Mouse (Mus musculus) hindbrain, postnatal 0 days (tissue): ENCODE results near the gene Med7. TPM values are rescaled to one million over a fixed set of nuclear protein-coding genes. Genes with fewer than 3 reads are reported as not detected.

ENCODE experiments used
- ATAC-seq: fragments of 200-750 bp; cut with Nextera tagmentation; 2 replicates; pipeline ENCODE4 v1.8.0; 2017; ENCODE audit warnings: mild to moderate bottlenecking, moderate TSS enrichment, moderate library complexity
- DNase-seq: peaks from one replicate; pipeline ENCODE4 v3.0.0-alpha.2; 2015; ENCODE audit warnings: low spot score
- H3K27ac ChIP-seq: fragments of 300-500 bp; sonication (generic); 2 replicates; pipeline ENCODE4 v1.5.1; 2014; ENCODE audit warnings: mild to moderate bottlenecking
- H3K27me3 ChIP-seq: fragments of 300-500 bp; sonication (generic); 2 replicates; pipeline ENCODE4 v1.6.1; 2014; ENCODE audit warnings: low read length, mixed read lengths; ENCODE audit not compliant: insufficient read depth
- H3K36me3 ChIP-seq: fragments of 300-500 bp; sonication (generic); 2 replicates; pipeline ENCODE4 v1.6.1; 2014; ENCODE audit warnings: low read length, mixed read lengths; ENCODE audit not compliant: insufficient read depth
- H3K4me1 ChIP-seq: fragments of 300-500 bp; sonication (generic); 2 replicates; pipeline ENCODE4 v1.6.1; 2014; ENCODE audit warnings: antibody characterized with exemption, low read length, mixed read lengths; ENCODE audit not compliant: insufficient read depth
- H3K4me2 ChIP-seq: fragments of 300-500 bp; sonication (generic); 2 replicates; pipeline ENCODE4 v1.6.1; 2014; ENCODE audit warnings: low read depth, mild to moderate bottlenecking, low read length, moderate library complexity, mixed read lengths
- H3K4me3 ChIP-seq: fragments of 300-500 bp; sonication (generic); 2 replicates; pipeline ENCODE4 v1.5.1; 2014; ENCODE audit warnings: low read length
- H3K9ac ChIP-seq: fragments of 300-500 bp; sonication (generic); replicated peaks from 2 replicates; pipeline ENCODE4 v1.6.1; 2014; ENCODE audit warnings: mild to moderate bottlenecking, low read length, moderate library complexity, mixed read lengths
- H3K9me3 ChIP-seq: fragments of 300-500 bp; sonication (generic); 2 replicates; pipeline ENCODE4 v1.6.1; 2016; ENCODE audit warnings: low read length, mixed read lengths
- CTCF ChIP-seq: IDR thresholded peaks from 2 replicates; pipeline ENCODE4 v1.5.1; 2016; ENCODE audit warnings: antibody characterized with exemption, control low read depth, low read depth
- WGBS: fragments of 180-500 bp; shearing (Covaris S2); extraction: QIAGEN DNeasy Blood & Tissue Kit; methylation state at CpG from one replicate; pipeline ENCODE4 v1.1.7; 2014; 5-methylcytosine and 5-hydroxymethylcytosine counted together
- polyA plus RNA-seq: library from polyadenylated mRNA; unstranded; fragments of >200 nt; fragmentation: Nextera tagmentation; extraction: Ambion mirVana; gene quantifications from 2 replicates; pipeline ENCODE4 v1.2.1, GENCODE M21; 2015
- total RNA-seq: library from RNA; depleted of rRNA; stranded (reverse); fragments of >200 nt; gene quantifications from 2 replicates; pipeline ENCODE4 v1.2.3, GENCODE M21; 2014

Med7 gene
- total and polyA plus RNA-seq, 2 experiments from 2014 or later, result 14.5 to 63.3 TPM

- no peak overlapping the region for H3K9ac ChIP-seq
- WGBS, result 55% methylated on average over 5 of the region's 5 CpGs
- no peak overlapping the region for H3K4me3 ChIP-seq
- no peaks in the 10 kb centered on the region for H3K4me1 ChIP-seq
- H3K9me3 ChIP-seq, result no peaks in the 10 kb centered on the region
- no peak overlapping the region for H3K4me2 ChIP-seq
- DNase-seq (no peak), ATAC-seq (no peak)
- TF ChIP-seq CTCF, result no peak
- H3K27ac ChIP-seq, result no peak overlapping the region
- no peaks in the 10 kb centered on the region for H3K27me3 ChIP-seq
- H3K36me3 ChIP-seq, result no peaks in the 10 kb centered on the region
Measured at GRCm38 (mm10) chr11:46398933-46399383, 37.8 kb upstream of the Med7 start.

GRCm38 (mm10) chr11:46401555-46401954 is 35.2 kb upstream of the Med7 start:
- WGBS, result 82% methylated on average over 12 of the region's 12 CpGs
- no peaks in the 10 kb centered on the region for H3K36me3 ChIP-seq

GRCm38 (mm10) chr11:46404986-46405385 is 31.7 kb upstream of the Med7 start:
- no peaks in the 10 kb centered on the region for H3K27me3 ChIP-seq
- 84% methylated on average over 16 of the region's 16 CpGs for WGBS
- no peaks in the 10 kb centered on the region for H3K4me1 ChIP-seq
- no peak for DNase-seq
- TF ChIP-seq CTCF, result no peak
- ATAC-seq, result no peak
- no peaks in the 10 kb centered on the region for H3K36me3 ChIP-seq
- H3K9me3 ChIP-seq, result no peaks in the 10 kb centered on the region
- no peak overlapping the region for H3K9ac ChIP-seq
- H3K27ac ChIP-seq, result no peak overlapping the region
- H3K4me3 ChIP-seq, result no peak overlapping the region
- no peak overlapping the region for H3K4me2 ChIP-seq

More at GRCm38 (mm10) chr11:46401555-46401954, 35.2 kb upstream of the Med7 start:
- Histone ChIP-seq H3K4me3 (no peak overlapping the region), H3K4me2 (no peak overlapping the region), H3K27ac (no peak overlapping the region), H3K27me3 (no peaks in the 10 kb centered on the region), H3K9me3 (no peaks in the 10 kb centered on the region), H3K9ac (no peak overlapping the region), H3K4me1 (no peaks in the 10 kb centered on the region)
- no peak for ATAC-seq
- TF ChIP-seq CTCF, result no peak
- DNase-seq, result no peak

GRCm38 (mm10) chr11:46406721-46407120 is 30.0 kb upstream of the Med7 start:
- Histone ChIP-seq H3K27me3 (no peaks in the 10 kb centered on the region), H3K27ac (no peak overlapping the region), H3K4me3 (no peak overlapping the region), H3K4me1 (no peaks in the 10 kb centered on the region), H3K9me3 (no peaks in the 10 kb centered on the region), H3K4me2 (no peak overlapping the region), H3K36me3 (no peaks in the 10 kb centered on the region), H3K9ac (no peak overlapping the region)
- no peak for ATAC-seq
- TF ChIP-seq CTCF, result no peak
- DNase-seq, result no peak
- WGBS, result 29% methylated on average over 10 of the region's 10 CpGs

- 69% methylated on average over 2 of the region's 2 CpGs for WGBS
- DNase-seq, result no peak
Measured at GRCm38 (mm10) chr11:46410018-46410563, 26.6 kb upstream of the Med7 start.

GRCm38 (mm10) chr11:46418438-46418837 is 18.3 kb upstream of the Med7 start:
- H3K4me2 ChIP-seq, result no peak overlapping the region
- H3K4me3 ChIP-seq, result no peak overlapping the region
- 79% methylated on average over 1 of the region's 1 CpGs for WGBS

More at GRCm38 (mm10) chr11:46410018-46410563, 26.6 kb upstream of the Med7 start:
- Histone ChIP-seq H3K27ac (no peak overlapping the region), H3K9ac (no peak overlapping the region), H3K27me3 (no peaks in the 10 kb centered on the region), H3K36me3 (no peaks in the 10 kb centered on the region), H3K4me1 (no peaks in the 10 kb centered on the region), H3K4me2 (no peak overlapping the region), H3K9me3 (no peaks in the 10 kb centered on the region), H3K4me3 (no peak overlapping the region)
- no peak for ATAC-seq
- TF ChIP-seq CTCF, result no peak

GRCm38 (mm10) chr11:46418860-46419259 is 17.9 kb upstream of the Med7 start:
- H3K9ac ChIP-seq, result no peak overlapping the region
- 84% methylated on average over 5 of the region's 5 CpGs for WGBS

More at GRCm38 (mm10) chr11:46418438-46418837, 18.3 kb upstream of the Med7 start:
- no peaks in the 10 kb centered on the region for H3K36me3 ChIP-seq
- no peaks in the 10 kb centered on the region for H3K27me3 ChIP-seq
- no peak overlapping the region for H3K9ac ChIP-seq
- no peak for TF ChIP-seq CTCF
- no peaks in the 10 kb centered on the region for H3K9me3 ChIP-seq
- no peak for DNase-seq
- H3K27ac ChIP-seq, result no peak overlapping the region
- ATAC-seq, result no peak
- H3K4me1 ChIP-seq, result no peaks in the 10 kb centered on the region

More at GRCm38 (mm10) chr11:46418860-46419259, 17.9 kb upstream of the Med7 start:
- H3K9me3 ChIP-seq, result no peaks in the 10 kb centered on the region
- H3K36me3 ChIP-seq, result no peaks in the 10 kb centered on the region
- no peak overlapping the region for H3K4me2 ChIP-seq
- H3K27me3 ChIP-seq, result no peaks in the 10 kb centered on the region
- no peak overlapping the region for H3K27ac ChIP-seq
- no peak for TF ChIP-seq CTCF
- no peak overlapping the region for H3K4me3 ChIP-seq
- no peak for DNase-seq
- no peak for ATAC-seq
- H3K4me1 ChIP-seq, result no peaks in the 10 kb centered on the region
